Mouse (Mus musculus): ENCODE data around the gene Ddost. TPM values are rescaled to one million over a fixed set of nuclear protein-coding genes. Genes with fewer than 3 reads are reported as not detected.
A peak's percentile ranks its signal among the peaks of the same experiment; 100 is the strongest.

Gene Ddost
- 102 and 111 TPM in 2 replicates for polyA plus RNA-seq (2015; fragmentation: Nextera tagmentation; extraction: Ambion mirVana)

DNA sequence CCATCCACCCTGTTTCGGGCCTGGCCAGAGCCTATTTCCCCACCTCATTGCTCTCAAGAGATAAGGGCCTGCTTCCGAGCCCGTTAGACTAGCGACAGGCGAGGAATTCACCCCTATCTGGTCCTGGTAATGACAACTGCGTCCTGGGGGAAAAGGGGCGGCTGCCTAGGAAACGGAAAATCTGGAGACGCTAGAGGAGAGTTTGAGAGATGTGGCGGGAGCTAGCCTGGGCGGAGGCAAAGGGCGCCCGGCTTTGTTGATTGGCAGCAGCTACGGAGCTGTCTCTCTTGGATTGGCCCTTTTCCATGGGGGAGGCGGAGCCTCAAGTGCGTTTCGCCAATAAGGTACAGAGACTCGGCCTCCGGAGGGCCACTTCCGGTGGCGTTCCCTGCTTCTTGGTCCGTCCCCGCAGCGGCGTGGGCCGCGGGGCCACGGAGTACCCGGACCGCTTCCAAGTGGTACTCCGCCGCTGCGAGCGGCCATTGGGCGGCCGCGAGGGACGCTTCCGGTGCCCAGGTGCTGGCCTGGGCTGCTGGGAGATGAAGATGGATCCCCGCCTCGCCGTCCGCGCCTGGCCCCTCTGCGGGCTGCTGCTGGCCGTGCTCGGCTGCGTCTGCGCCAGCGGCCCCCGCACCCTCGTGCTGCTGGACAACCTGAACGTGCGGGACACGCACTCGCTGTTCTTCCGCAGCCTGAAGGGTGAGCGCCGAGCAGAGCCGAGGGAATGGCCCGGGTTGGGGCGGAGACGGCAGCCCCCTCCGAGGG, at the start of gene Ddost:
TSS of gene Ddost (plus strand) at position 391 of the 765 bp plus-strand sequence.
- H3K4me3 ChIP-seq (ENCODE audit: low read depth, low read length) = peak within 1 kb of the TSS; percentile 94
- H3K4me1 ChIP-seq (ENCODE audit: insufficient read depth) = peaks cover 14% of the 10 kb centered on the region
- H3K4me2 ChIP-seq (ENCODE audit: low read depth, low read length) = peak within 1 kb of the TSS; percentile 95
- ATAC-seq = peak; percentile 99
- no peak for TF ChIP-seq EP300 (IDR thresholded peaks at IDR 0.05; ENCODE audit: low read depth)
- 0 out of 2 replicates have a peak, but pooled peaks have one; percentile 14 for TF ChIP-seq CTCF (IDR thresholded peaks at IDR 0.05; ENCODE audit: low read depth)
- WGBS (ENCODE audit: insufficient replicate concordance) = under 1% methylated on average over 50 of the region's 64 CpGs
- peaks cover 20% of the 10 kb centered on the region for H3K36me3 ChIP-seq (replicated peaks; ENCODE audit: insufficient read depth, low read length)
- peak within 1 kb of the TSS; percentile 88 for H3K9ac ChIP-seq (replicated peaks)
- DNase-seq = peak; percentile 98
- H3K27me3 ChIP-seq (ENCODE audit: insufficient read depth, low read length) = no peaks in the 10 kb centered on the region
- no peaks in the 10 kb centered on the region for H3K9me3 ChIP-seq (ENCODE audit: low read length)
- H3K27ac ChIP-seq (ENCODE audit: low read depth) = peak within 1 kb of the TSS; percentile 70

- no peak for TF ChIP-seq EP300 (IDR thresholded peaks at IDR 0.05; ENCODE audit: low read depth)
- TF ChIP-seq CTCF (IDR thresholded peaks at IDR 0.05; ENCODE audit: low read depth) = no peak
- WGBS (ENCODE audit: insufficient replicate concordance) = 33% methylated on average over 22 of the region's 22 CpGs
- Histone ChIP-seq H3K4me3 (ENCODE audit: low read depth, low read length) (no peak overlapping the region), H3K9me3 (ENCODE audit: low read length) (no peaks in the 10 kb centered on the region), H3K4me2 (ENCODE audit: low read depth, low read length) (peak overlapping the region; percentile 9; the same call in 1 of the 2 replicates), H3K27ac (ENCODE audit: low read depth) (0 out of 2 replicates have a peak overlapping the region, but pooled peaks have one; percentile 22), H3K4me1 (ENCODE audit: insufficient read depth) (peaks cover 10% of the 10 kb centered on the region; the same call in 1 of the 2 replicates), H3K36me3 (replicated peaks; ENCODE audit: insufficient read depth, low read length) (no peaks in the 10 kb centered on the region), H3K27me3 (ENCODE audit: insufficient read depth, low read length) (peaks cover 5% of the 10 kb centered on the region; the same call in 1 of the 2 replicates), H3K9ac (replicated peaks) (no peak overlapping the region)
- DNase-seq = peak; percentile 35
- peak; percentile 18; the same call in 1 of the 2 replicates for ATAC-seq
These were observed 47.3 kb upstream of the Ddost start for GRCm38 (mm10) chr4:138257116-138257687.

DNA sequence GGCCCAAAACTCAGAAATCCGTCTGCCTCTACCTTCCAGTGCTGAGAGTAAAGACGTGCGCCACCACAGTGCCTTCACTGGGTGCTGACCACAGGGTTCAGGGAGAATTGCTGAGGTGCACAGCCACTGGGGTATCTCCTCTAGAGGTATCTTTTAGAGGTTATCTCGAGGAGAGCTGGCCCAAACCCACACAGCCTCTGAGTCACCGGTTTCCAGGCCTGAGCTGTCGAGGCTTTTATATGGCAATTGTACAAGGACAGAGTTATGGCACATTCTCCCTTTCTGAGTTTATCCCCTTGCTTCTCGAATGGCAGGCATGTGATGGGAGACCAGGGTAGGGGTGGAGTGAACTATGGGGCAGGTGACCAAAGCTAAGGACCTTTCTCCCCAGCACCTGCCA, 45.9 kb upstream of the Ddost start:
- no peak overlapping the region for H3K27ac ChIP-seq (ENCODE audit: low read depth)
- H3K4me3 ChIP-seq (ENCODE audit: low read depth, low read length) = no peak overlapping the region
- ATAC-seq = no peak
- H3K4me1 ChIP-seq (ENCODE audit: insufficient read depth) = peaks cover 12% of the 10 kb centered on the region
- no peak for TF ChIP-seq CTCF (IDR thresholded peaks at IDR 0.05; ENCODE audit: low read depth)
- TF ChIP-seq EP300 (IDR thresholded peaks at IDR 0.05; ENCODE audit: low read depth) = no peak
- no peak overlapping the region for H3K9ac ChIP-seq (replicated peaks)
- no peaks in the 10 kb centered on the region for H3K36me3 ChIP-seq (replicated peaks; ENCODE audit: insufficient read depth, low read length)
- no peak overlapping the region for H3K4me2 ChIP-seq (ENCODE audit: low read depth, low read length)
- WGBS (ENCODE audit: insufficient replicate concordance) = 57% methylated on average over 7 of the region's 7 CpGs
- H3K27me3 ChIP-seq (ENCODE audit: insufficient read depth, low read length) = 0 out of 2 replicates have a peak, but pooled peaks cover 2% of the 10 kb centered on the region
- no peaks in the 10 kb centered on the region for H3K9me3 ChIP-seq (ENCODE audit: low read length)
- no peak for DNase-seq

GRCm38 (mm10) chr4:138259482-138259881, 45.0 kb upstream of the Ddost start:
- TF ChIP-seq CTCF (IDR thresholded peaks at IDR 0.05; ENCODE audit: low read depth) = no peak
- TF ChIP-seq EP300 (IDR thresholded peaks at IDR 0.05; ENCODE audit: low read depth) = no peak
- Histone ChIP-seq H3K4me2 (ENCODE audit: low read depth, low read length) (no peak overlapping the region), H3K9me3 (ENCODE audit: low read length) (no peaks in the 10 kb centered on the region), H3K27me3 (ENCODE audit: insufficient read depth, low read length) (0 out of 2 replicates have a peak, but pooled peaks cover 2% of the 10 kb centered on the region), H3K9ac (replicated peaks) (no peak overlapping the region), H3K36me3 (replicated peaks; ENCODE audit: insufficient read depth, low read length) (no peaks in the 10 kb centered on the region), H3K4me3 (ENCODE audit: low read depth, low read length) (no peak overlapping the region), H3K4me1 (ENCODE audit: insufficient read depth) (peaks cover 12% of the 10 kb centered on the region), H3K27ac (ENCODE audit: low read depth) (no peak overlapping the region)
- DNase-seq = peak; percentile 36
- no peak for ATAC-seq
- 40% methylated on average over 5 of the region's 5 CpGs for WGBS (ENCODE audit: insufficient replicate concordance)

DNA sequence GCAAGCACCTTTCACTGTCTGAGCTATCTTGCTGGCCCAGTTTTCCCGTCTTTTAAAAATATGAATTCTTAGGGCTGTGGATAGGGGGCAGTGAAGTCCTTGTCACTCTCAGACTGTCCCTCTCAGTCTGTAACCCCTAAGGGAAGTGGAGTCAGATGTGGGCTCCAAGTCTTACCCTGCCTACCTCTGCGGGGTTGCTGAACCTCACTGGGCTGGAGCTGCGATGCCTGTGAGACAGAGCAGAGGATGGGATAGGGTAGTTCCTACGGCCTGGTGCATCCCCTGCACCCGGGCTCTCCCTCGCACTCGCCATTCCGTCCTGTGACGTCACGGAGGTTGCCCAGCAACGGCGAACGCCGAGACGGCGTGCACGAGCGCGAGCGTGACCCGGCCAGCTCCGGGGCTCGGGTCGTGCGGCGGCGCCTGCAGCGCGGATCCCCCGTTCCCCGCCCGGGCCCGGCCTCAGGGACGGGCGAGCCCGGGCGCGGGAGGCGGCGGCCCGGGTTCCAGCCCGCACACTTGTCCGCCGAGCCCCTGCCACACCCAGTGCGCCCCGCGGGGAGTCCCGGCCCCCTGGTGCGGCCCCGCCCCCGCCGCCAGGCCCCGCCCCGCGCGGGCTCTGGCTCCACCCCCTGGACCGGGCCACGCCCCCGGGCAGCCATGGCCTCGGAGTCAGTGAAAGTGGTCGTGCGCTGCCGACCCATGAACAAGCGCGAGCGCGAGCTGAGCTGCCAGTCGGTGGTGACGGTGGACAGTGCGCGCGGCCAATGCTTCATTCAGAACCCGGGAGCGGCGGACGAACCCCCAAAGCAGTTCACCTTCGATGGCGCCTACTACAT, 42.5 kb upstream of the Ddost start:
- H3K4me2 ChIP-seq (ENCODE audit: low read depth, low read length) = peak overlapping the region; percentile 98
- H3K27me3 ChIP-seq (ENCODE audit: insufficient read depth, low read length) = 0 out of 2 replicates have a peak, but pooled peaks cover 2% of the 10 kb centered on the region
- H3K9ac ChIP-seq (replicated peaks) = peak overlapping the region; percentile 62
- DNase-seq (peak; percentile 90), ATAC-seq (peak; percentile 92)
- TF ChIP-seq EP300 (IDR thresholded peaks at IDR 0.05; ENCODE audit: low read depth) (no peak), CTCF (IDR thresholded peaks at IDR 0.05; ENCODE audit: low read depth) (peak; percentile 47)
- H3K4me1 ChIP-seq (ENCODE audit: insufficient read depth) = peaks cover 12% of the 10 kb centered on the region
- under 1% methylated on average over 60 of the region's 78 CpGs for WGBS (ENCODE audit: insufficient replicate concordance)
- peak overlapping the region; percentile 73 for H3K4me3 ChIP-seq (ENCODE audit: low read depth, low read length)
- no peaks in the 10 kb centered on the region for H3K36me3 ChIP-seq (replicated peaks; ENCODE audit: insufficient read depth, low read length)
- H3K9me3 ChIP-seq (ENCODE audit: low read length) = 0 out of 2 replicates have a peak, but pooled peaks cover 2% of the 10 kb centered on the region
- H3K27ac ChIP-seq (ENCODE audit: low read depth) = no peak overlapping the region

All from liver, postnatal 0 days (tissue).